ENCODE assay signal across 9 mouse cellular contexts in genomic region chr3:32708052-32708367, GRCm38 (mm10). TPM values are rescaled to one million over a fixed set of nuclear protein-coding genes. Genes with fewer than 3 reads are reported as not detected.
A peak's percentile ranks its signal among the peaks of the same experiment; 100 is the strongest.
DNase-seq lines count a peak whose midpoint lies in the region; ATAC-seq lines count a peak whose summit lies in the region.
"Had no signal": no experiment of that assay in that cellular context is flagged by ENCODE, and none has a peak within 500 bp of the region (broad histone marks: within the 10 kb centered on the region; RNA-seq: fewer than 3 reads in every experiment).

No protein-coding gene starts in this region.

- no peak for ATAC-seq in kidney, embryonic 14.5 days (ENCODE audit: low FRiP score, low TSS enrichment)
- no peak for ATAC-seq in hindbrain, embryonic 13.5 days (ENCODE audit: low FRiP score)
- no peak for ATAC-seq in midbrain, embryonic 12.5 days (ENCODE audit: low FRiP score, low read depth)

- whole genome bisulfite sequencing in kidney, embryonic 14.5 days, result 4% methylated on average over 4 of the region's 4 CpGs
- WGBS in hindbrain, embryonic 13.5 days, result 4% methylated on average over 4 of the region's 4 CpGs
- WGBS in midbrain, embryonic 12.5 days, result 2% methylated on average over 4 of the region's 4 CpGs

- H3K9me3 ChIP-seq in kidney, embryonic 14.5 days (ENCODE audit: control insufficient read depth, low read length), result no peaks in the 10 kb centered on the region
- H3K9me3 ChIP-seq in hindbrain, embryonic 13.5 days, result no peaks in the 10 kb centered on the region
- H3K9me3 ChIP-seq in midbrain, embryonic 12.5 days, result no peaks in the 10 kb centered on the region

- H3K4me3 ChIP-seq in kidney, embryonic 14.5 days (ENCODE audit: low read length), result peak overlapping the region; percentile 85
- peak overlapping the region; percentile 89 for H3K4me3 ChIP-seq in brown adipose tissue, adult 24 weeks (ENCODE audit: insufficient read depth, low read depth, low read length)
- peak overlapping the region; percentile 97 for H3K4me3 ChIP-seq in hindbrain, embryonic 13.5 days
- peak overlapping the region; percentile 94 for H3K4me3 ChIP-seq in midbrain, embryonic 12.5 days

- peaks cover 15% of the 10 kb centered on the region for H3K36me3 ChIP-seq in kidney, embryonic 14.5 days (ENCODE audit: control insufficient read depth, insufficient read depth, low read length)
- peaks cover 15% of the 10 kb centered on the region for H3K36me3 ChIP-seq in hindbrain, embryonic 13.5 days
- H3K36me3 ChIP-seq in midbrain, embryonic 12.5 days, result peaks cover 15% of the 10 kb centered on the region

- H3K27ac ChIP-seq in kidney, embryonic 14.5 days (ENCODE audit: low read depth, low read length), result no peak overlapping the region
- no peak overlapping the region for H3K27ac ChIP-seq in brown adipose tissue, adult 24 weeks (replicated peaks; ENCODE audit: low read depth, low read length)
- 0 out of 2 replicates have a peak overlapping the region, but pooled peaks have one; percentile 44 for H3K27ac ChIP-seq in hindbrain, embryonic 13.5 days
- H3K27ac ChIP-seq in midbrain, embryonic 12.5 days (replicated peaks), result no peak overlapping the region

- no peak overlapping the region for H3K9ac ChIP-seq in kidney, embryonic 14.5 days (ENCODE audit: low read depth, low read length)
- no peak overlapping the region for H3K9ac ChIP-seq in hindbrain, embryonic 13.5 days
- no peak overlapping the region for H3K9ac ChIP-seq in midbrain, embryonic 12.5 days (replicated peaks)

- H3K4me1 ChIP-seq in kidney, embryonic 14.5 days (ENCODE audit: control insufficient read depth, insufficient read depth, low read length), result peaks cover 10% of the 10 kb centered on the region; the same call in 1 of the 2 replicates
- H3K4me1 ChIP-seq in brown adipose tissue, adult 24 weeks (ENCODE audit: control insufficient read depth, insufficient read depth, insufficient read length, low read length), result no peaks in the 10 kb centered on the region
- peaks cover 16% of the 10 kb centered on the region for H3K4me1 ChIP-seq in hindbrain, embryonic 13.5 days (replicated peaks)
- peaks cover 8% of the 10 kb centered on the region for H3K4me1 ChIP-seq in midbrain, embryonic 12.5 days

- H3K27me3 ChIP-seq in kidney, embryonic 14.5 days (ENCODE audit: control insufficient read depth, insufficient read depth, low read length), result no peaks in the 10 kb centered on the region
- H3K27me3 ChIP-seq in hindbrain, embryonic 13.5 days, result no peaks in the 10 kb centered on the region
- H3K27me3 ChIP-seq in midbrain, embryonic 12.5 days, result no peaks in the 10 kb centered on the region
- H3K27me3 ChIP-seq: Patski had no signal

- no peak for DNase-seq in kidney, postnatal 36 days
- no peak for DNase-seq in urinary bladder, adult 2 months (ENCODE audit: low spot score)
- no peak for DNase-seq in gastrocnemius, postnatal 4 days (ENCODE audit: low spot score in 2 of 2)
- no peak for DNase-seq in urinary bladder, postnatal 36 days (ENCODE audit: low spot score in 2 of 2)

- peak overlapping the region; percentile 40 for H3K4me2 ChIP-seq in kidney, embryonic 14.5 days (replicated peaks; ENCODE audit: low read depth, low read length)
- H3K4me2 ChIP-seq in hindbrain, embryonic 13.5 days, result peak overlapping the region; percentile 43
- peak overlapping the region; percentile 78 for H3K4me2 ChIP-seq in midbrain, embryonic 12.5 days (replicated peaks)

RNA-seq across cellular contexts. Expression of gene Actl6a, which starts 1.9 kb away (rescaled TPM):
- 197 and 214 TPM in 2 replicates for polyA plus RNA-seq in kidney, embryonic 14.5 days (2014; fragmentation: Nextera tagmentation; extraction: Ambion mirVana)
- 23.6 and 35.8 TPM in 2 replicates for polyA plus RNA-seq in brown adipose tissue, adult 24 weeks (2012; ENCODE audit: insufficient read depth, insufficient read length, missing spikeins)
- 104 and 105 TPM in 2 replicates for polyA plus RNA-seq in hindbrain, embryonic 13.5 days (2015; fragmentation: Nextera tagmentation; extraction: Ambion mirVana)
- polyA plus RNA-seq in midbrain, embryonic 12.5 days (2016; fragmentation: Nextera tagmentation; extraction: Ambion mirVana), result 203 and 222 TPM in 2 replicates
- polyA plus RNA-seq in urinary bladder, adult 2 months (2012; rRNA removed), result 28.2 and 31.9 TPM in 2 replicates
- total RNA-seq in gastrocnemius, postnatal 4 days (2021), result 10 to 100 TPM; 37.9 to 38.5 TPM

RNA-seq across cellular contexts. Expression of gene Ndufb5, which starts 28.8 kb away (rescaled TPM):
- 358 and 449 TPM in 2 replicates for polyA plus RNA-seq in kidney, embryonic 14.5 days (2014; fragmentation: Nextera tagmentation; extraction: Ambion mirVana)
- polyA plus RNA-seq in brown adipose tissue, adult 24 weeks (2012; ENCODE audit: insufficient read depth, insufficient read length, missing spikeins), result 1,549 and 1,905 TPM in 2 replicates
- 323 and 339 TPM in 2 replicates for polyA plus RNA-seq in hindbrain, embryonic 13.5 days (2015; fragmentation: Nextera tagmentation; extraction: Ambion mirVana)
- 282 and 290 TPM in 2 replicates for polyA plus RNA-seq in midbrain, embryonic 12.5 days (2016; fragmentation: Nextera tagmentation; extraction: Ambion mirVana)
- polyA plus RNA-seq in urinary bladder, adult 2 months (2012; rRNA removed), result 207 and 209 TPM in 2 replicates
- total RNA-seq in gastrocnemius, postnatal 4 days (2021), result 100 to 1,000 TPM; 304 to 308 TPM

RNA-seq across cellular contexts. Expression of gene Mrpl47, which starts 29.4 kb away (rescaled TPM):
- polyA plus RNA-seq in kidney, embryonic 14.5 days (2014; fragmentation: Nextera tagmentation; extraction: Ambion mirVana), result 35.7 and 55.2 TPM in 2 replicates
- 87.9 and 116 TPM in 2 replicates for polyA plus RNA-seq in brown adipose tissue, adult 24 weeks (2012; ENCODE audit: insufficient read depth, insufficient read length, missing spikeins)
- polyA plus RNA-seq in hindbrain, embryonic 13.5 days (2015; fragmentation: Nextera tagmentation; extraction: Ambion mirVana), result 35.6 and 36.5 TPM in 2 replicates
- 34.0 and 37.0 TPM in 2 replicates for polyA plus RNA-seq in midbrain, embryonic 12.5 days (2016; fragmentation: Nextera tagmentation; extraction: Ambion mirVana)
- polyA plus RNA-seq in urinary bladder, adult 2 months (2012; rRNA removed), result 14.8 and 14.9 TPM in 2 replicates
- total RNA-seq in gastrocnemius, postnatal 4 days (2021), result 10 to 100 TPM; 29.5 to 39.7 TPM
